Mouse (Mus musculus) R1 (cell line): ENCODE data around the gene Dennd1a.

Experiments used
- DNase-seq: peaks from one replicate; pipeline ENCODE4 v3.0.0-alpha.2; 2018; ENCODE audit warnings: low read depth, low spot score

Gene Dennd1a

GRCm38 (mm10) chr2:37776611-37777411 is 510.4 kb downstream of the Dennd1a start:
- no peak for DNase-seq

DNA sequence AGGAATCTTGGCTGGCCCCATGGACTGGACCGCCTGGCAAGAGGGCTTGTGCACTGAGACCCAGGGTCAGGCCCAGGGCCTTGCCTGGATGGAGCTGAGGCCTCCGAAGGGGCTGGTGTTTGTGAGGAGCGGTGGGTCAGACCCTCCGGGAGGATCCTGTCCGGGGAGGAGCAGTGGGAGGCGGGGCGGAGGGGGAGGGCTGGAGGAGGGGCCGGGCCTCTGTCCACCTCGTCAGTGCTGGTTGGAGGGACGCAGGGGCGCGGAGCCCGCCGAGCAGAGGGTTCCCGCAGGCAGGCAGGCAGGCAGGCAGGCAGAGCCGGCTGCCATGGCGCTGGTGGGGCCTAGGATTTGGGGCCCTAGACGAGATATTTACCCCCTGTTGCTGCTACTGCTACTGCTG is 511.2 kb downstream of the Dennd1a start, which contains the start of gene Crb2:
TSS of gene Crb2 (plus strand) at position 234 of the 400 bp plus-strand sequence.
- DNase-seq = peak; percentile 64

- peak; percentile 87 for DNase-seq
Measured at GRCm38 (mm10) chr2:37774571-37774970, 512.6 kb downstream of the Dennd1a start.

DNA sequence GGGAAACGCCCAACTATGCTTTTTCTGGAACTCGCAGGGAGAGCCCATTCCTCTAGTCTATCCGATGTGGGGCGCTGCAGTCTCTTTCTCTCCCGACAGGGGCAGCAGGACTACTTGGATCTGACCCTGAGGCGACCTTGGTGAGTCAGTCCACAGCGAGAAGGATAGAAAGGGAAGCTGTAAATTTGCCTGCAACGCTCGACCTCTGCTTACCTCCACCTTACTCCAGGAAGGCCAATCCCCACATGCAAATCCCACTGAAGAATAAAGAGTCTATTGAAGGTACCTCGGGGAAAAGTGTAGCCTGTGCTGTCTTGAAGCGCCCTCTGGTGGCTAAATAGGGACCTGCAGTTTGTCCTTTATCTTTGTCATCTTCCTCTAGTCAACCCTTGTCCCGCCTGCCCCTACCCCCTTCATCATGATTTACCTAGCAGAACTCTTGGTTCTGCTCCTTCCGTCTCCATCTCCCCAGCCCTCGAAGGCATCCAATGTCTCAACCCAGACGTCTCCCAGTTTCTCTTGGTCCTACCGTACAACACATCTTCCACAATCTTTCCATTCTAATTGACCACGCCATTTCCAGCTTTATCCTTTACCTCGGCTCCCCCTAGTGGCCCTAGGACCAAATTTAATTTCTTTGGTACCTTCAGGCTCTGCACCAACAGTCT is 515.4 kb downstream of the Dennd1a start:
- peak; percentile 94 for DNase-seq

DNA sequence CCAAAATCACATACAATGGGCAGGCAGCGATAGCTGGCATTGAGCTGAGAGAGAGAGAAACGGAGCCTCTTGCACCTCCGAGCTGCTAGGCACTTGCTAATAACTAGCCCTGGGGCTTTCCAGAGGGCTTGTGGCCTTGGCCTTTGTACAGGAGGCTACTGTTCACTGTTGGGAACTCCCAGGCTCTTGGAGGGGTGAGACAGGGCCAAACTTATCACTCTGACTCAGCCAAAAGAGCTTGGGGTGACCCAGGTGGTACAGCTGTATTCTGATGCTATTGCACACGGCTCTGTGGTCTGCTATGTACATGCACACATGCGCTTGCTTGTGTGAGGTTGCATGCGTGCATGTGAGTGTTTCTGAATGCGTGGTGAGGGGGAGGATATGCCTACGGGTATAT is 517.4 kb downstream of the Dennd1a start:
- DNase-seq = no peak

DNA sequence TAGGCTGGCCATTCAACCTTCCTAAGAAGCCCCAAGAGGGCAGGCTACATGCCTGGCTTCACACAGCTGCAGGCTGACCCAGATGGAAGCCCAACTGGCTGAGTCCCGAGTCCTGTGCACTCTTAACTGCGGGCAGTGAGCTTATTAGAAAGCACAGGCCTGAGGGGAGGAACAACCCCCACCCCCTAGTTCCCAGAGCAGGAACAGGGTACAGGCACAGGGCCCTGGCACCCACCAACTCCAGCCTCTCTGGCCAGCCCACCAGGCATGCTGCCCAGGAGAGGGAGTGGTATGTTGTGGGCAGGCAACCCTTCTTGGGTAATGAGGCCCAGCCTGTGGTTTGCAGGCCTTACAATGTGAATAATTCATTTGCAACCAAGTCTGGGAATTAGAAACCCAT is 518.3 kb downstream of the Dennd1a start:
- DNase-seq = no peak

DNA sequence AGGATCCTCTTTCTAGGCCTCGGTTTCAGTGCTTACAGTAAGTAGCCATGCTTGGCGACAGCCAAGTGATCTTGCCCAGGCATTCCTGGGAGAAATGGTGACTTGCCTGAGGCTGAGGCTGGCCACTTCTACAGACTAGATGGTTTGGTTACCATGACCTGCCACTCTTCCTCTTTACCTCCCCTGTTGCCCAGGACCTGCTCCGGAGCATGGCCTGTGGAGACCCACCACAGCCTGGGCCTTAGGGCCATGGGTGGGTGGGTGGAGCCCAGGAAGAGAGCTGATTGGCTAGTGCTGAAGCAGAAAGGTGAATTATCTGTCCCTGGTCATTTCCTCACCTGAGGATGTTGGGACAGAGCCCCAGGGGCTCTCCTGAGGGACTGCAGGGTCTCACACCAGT is 519.5 kb downstream of the Dennd1a start:
- no peak for DNase-seq

GRCm38 (mm10) chr2:37767080-37767547 is 520.1 kb downstream of the Dennd1a start:
- peak; percentile 97 for DNase-seq

- DNase-seq = no peak
Measured at GRCm38 (mm10) chr2:37766027-37766761, 521.0 kb downstream of the Dennd1a start.

- DNase-seq = peak; percentile 29
Measured at GRCm38 (mm10) chr2:37765082-37765483, 522.1 kb downstream of the Dennd1a start.

- DNase-seq = no peak
Measured at GRCm38 (mm10) chr2:37764514-37764913, 522.7 kb downstream of the Dennd1a start.

- peak; percentile 23 for DNase-seq
Measured at GRCm38 (mm10) chr2:37763638-37764037, 523.6 kb downstream of the Dennd1a start.

DNA sequence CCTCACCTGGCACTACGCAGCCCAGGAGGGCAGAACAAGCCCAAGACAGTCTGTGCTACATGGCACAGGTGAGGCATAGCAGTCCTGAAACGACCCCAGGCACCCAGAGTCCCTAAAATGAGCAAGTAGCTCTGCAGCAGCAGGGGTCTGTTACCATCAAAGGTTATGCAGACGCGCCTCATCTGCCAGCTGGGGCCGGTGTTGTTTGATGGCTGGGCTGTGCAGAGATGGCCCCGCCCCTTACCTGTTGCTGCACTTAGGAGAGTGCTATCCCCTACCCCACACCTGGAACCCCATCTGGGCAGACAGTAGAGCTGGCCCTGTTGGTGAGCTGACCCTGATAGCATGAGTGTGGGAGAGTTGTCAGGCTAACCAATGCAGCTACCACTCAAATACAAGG is 526.6 kb downstream of the Dennd1a start:
- DNase-seq = no peak

- DNase-seq = peak; percentile 18
Measured at GRCm38 (mm10) chr2:37758343-37759015, 528.7 kb downstream of the Dennd1a start.

- no peak for DNase-seq
Measured at GRCm38 (mm10) chr2:37757784-37758183, 529.4 kb downstream of the Dennd1a start.

- DNase-seq = no peak
Measured at GRCm38 (mm10) chr2:37757016-37757415, 530.2 kb downstream of the Dennd1a start.

DNA sequence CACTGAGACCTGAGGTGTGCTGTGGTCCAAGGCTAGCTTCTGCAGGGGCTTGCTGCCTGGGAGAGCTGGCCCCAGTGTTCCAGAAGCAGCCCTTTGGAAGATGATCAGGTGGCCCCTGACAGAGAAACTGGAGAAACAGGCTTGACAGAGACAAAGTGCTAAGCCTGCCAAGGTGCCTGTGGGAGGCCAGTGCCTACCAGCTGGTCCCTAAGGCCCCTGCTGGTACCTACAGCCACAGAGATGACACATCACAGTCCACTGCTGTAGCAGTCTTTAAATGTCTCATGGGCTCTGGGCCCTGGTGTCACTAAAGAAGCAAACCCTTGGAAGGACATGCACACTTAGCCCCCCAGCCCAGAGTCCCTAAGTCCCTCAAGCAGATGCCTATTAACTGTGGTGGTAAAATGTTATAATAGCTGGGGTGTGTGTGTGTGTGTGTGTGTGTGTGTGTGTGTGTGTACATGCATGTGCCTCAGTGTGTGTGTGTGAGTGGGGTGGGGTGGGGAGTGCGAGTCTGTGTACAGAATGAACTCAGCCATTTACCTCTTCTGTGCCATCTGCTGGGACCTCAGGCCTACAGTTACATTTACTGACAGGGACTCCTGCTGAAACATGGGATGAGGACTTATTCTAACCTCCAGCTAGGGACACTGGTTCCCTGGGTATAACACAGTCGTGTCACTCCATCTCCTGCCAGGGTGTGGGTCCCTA is 530.8 kb downstream of the Dennd1a start:
- DNase-seq = no peak

DNA sequence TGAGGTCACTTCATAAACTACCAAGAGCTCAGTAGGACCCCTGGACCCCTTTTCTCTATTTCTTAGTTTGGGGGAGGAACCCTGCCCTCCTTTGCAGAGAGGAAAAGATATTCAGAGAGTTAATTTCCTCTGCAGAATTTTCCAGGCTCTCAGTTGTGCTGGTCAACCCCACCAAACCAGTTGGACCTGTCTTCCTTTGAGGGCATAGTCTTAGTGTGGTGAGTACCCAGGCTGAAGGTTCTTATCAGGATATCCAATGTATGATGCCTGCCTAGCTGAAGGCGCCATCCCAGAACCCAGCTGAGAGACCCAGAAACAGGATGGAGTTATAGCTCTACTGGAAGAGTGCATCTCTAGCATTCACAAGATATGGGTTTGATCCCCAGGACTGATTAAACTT is 536.1 kb downstream of the Dennd1a start:
- DNase-seq = no peak

DNA sequence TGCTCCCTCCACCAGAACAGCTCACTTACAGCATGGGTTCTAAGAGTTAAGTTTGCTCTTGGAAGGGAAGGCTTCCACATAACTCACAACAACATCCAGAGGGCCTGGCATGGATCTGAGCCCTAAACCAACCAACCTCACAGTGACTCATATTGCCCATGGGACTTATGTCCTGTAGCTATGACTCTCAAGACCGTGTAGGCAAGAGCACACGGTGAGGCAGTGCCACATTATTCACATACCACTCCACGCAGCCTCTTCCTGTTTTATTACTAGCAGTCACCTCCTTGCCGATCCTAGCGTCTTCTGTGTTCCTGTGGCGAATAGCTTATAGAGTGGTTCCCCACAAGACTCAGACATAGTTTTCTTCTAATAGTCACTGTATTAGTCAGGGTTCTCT is 537.9 kb downstream of the Dennd1a start:
- DNase-seq = no peak
